ENCODE assay signal across 12 mouse cellular contexts in genomic region chr5:118649215-118650006, GRCm38 (mm10).
DNase-seq lines count a peak whose midpoint lies in the region; ATAC-seq and TF ChIP-seq lines count a peak whose summit lies in the region.
"Had no signal": no experiment of that assay in that cellular context is flagged by ENCODE, and none has a peak within 500 bp of the region (broad histone marks: within the 10 kb centered on the region; RNA-seq: fewer than 3 reads in every experiment).

No protein-coding gene starts in this region.

- no peak for TF ChIP-seq POLR2A in thymus, adult 2 months (IDR thresholded peaks at IDR 0.05; ENCODE audit: control insufficient read depth, extremely low read depth, insufficient read depth, low read length, poor library complexity)

- no peaks in the 10 kb centered on the region for H3K9me3 ChIP-seq in lung, embryonic 14.5 days (ENCODE audit: low read depth, low read length)
- H3K9me3 ChIP-seq in kidney, embryonic 16.5 days (ENCODE audit: low read length): no peaks in the 10 kb centered on the region
- no peaks in the 10 kb centered on the region for H3K9me3 ChIP-seq in stomach, embryonic 15.5 days
- H3K9me3 ChIP-seq: hindbrain, embryonic 12.5 days had no signal

- H3K4me1 ChIP-seq in lung, embryonic 14.5 days (ENCODE audit: insufficient read depth): peaks cover 14% of the 10 kb centered on the region
- H3K4me1 ChIP-seq in kidney, embryonic 16.5 days (ENCODE audit: insufficient read depth, low read length): peaks cover 36% of the 10 kb centered on the region
- peaks cover 33% of the 10 kb centered on the region for H3K4me1 ChIP-seq in stomach, embryonic 15.5 days
- peaks cover 42% of the 10 kb centered on the region for H3K4me1 ChIP-seq in thymus, adult 2 months (replicated peaks; ENCODE audit: control insufficient read depth, insufficient read depth, low read length)

- no peak overlapping the region for H3K4me2 ChIP-seq in lung, embryonic 14.5 days
- H3K4me2 ChIP-seq in kidney, embryonic 16.5 days (replicated peaks; ENCODE audit: low read depth, low read length): 0 out of 2 replicates have a peak overlapping the region, but pooled peaks have one; percentile 8
- H3K4me2 ChIP-seq in stomach, embryonic 15.5 days: no peak overlapping the region
- H3K4me2 ChIP-seq: heart, embryonic 11.5 days; hindbrain, embryonic 12.5 days had no signal

- peak; percentile 39 to 49 for DNase-seq in cerebellum, adult 18-20 months
- no peak for DNase-seq in cerebellum, postnatal 10 days
- DNase-seq in lung, embryonic 14.5 days: no peak
- no peak for DNase-seq in lung, postnatal 10 days
- DNase-seq in thymus, adult 2 months: no peak
- DNase-seq in layer of hippocampus, postnatal 36 days: no peak

- no peak for ATAC-seq in lung, embryonic 14.5 days (ENCODE audit: insufficient read depth)
- peak; percentile 43; the same call in 1 of the 2 replicates for ATAC-seq in kidney, embryonic 16.5 days (ENCODE audit: low FRiP score, low TSS enrichment)
- ATAC-seq in stomach, embryonic 15.5 days (ENCODE audit: insufficient read depth, low FRiP score, low read depth): peak; percentile 24; the same call in 1 of the 2 replicates
- ATAC-seq: activated CD4-positive, CD25-positive, alpha-beta regulatory T cell, adult 4 months had no signal

- H3K9ac ChIP-seq in lung, embryonic 14.5 days: no peak overlapping the region
- no peak overlapping the region for H3K9ac ChIP-seq in kidney, embryonic 16.5 days (replicated peaks; ENCODE audit: low read length)
- H3K9ac ChIP-seq in stomach, embryonic 15.5 days: no peak overlapping the region
- H3K9ac ChIP-seq: hindbrain, embryonic 12.5 days had no signal

- no peaks in the 10 kb centered on the region for H3K27me3 ChIP-seq in lung, embryonic 14.5 days (ENCODE audit: insufficient read depth, low read length)
- no peaks in the 10 kb centered on the region for H3K27me3 ChIP-seq in kidney, embryonic 16.5 days (ENCODE audit: insufficient read depth, low read length)
- H3K27me3 ChIP-seq in stomach, embryonic 15.5 days (replicated peaks): no peaks in the 10 kb centered on the region
- no peaks in the 10 kb centered on the region for H3K27me3 ChIP-seq in thymus, adult 2 months (ENCODE audit: control insufficient read depth, insufficient read depth, low read length)
- H3K27me3 ChIP-seq: hindbrain, embryonic 12.5 days had no signal

- 81% methylated on average over 10 of the region's 10 CpGs for WGBS in lung, embryonic 14.5 days
- WGBS in kidney, embryonic 16.5 days: 70% methylated on average over 10 of the region's 10 CpGs
- WGBS in stomach, embryonic 15.5 days: 70% methylated on average over 10 of the region's 10 CpGs
- WGBS in thymus, adult 2 months: 89% methylated on average over 10 of the region's 10 CpGs

- no peak overlapping the region for H3K4me3 ChIP-seq in lung, embryonic 14.5 days (ENCODE audit: low read depth, low read length)
- H3K4me3 ChIP-seq in kidney, embryonic 16.5 days (ENCODE audit: low read length): no peak overlapping the region
- no peak overlapping the region for H3K4me3 ChIP-seq in stomach, embryonic 15.5 days (replicated peaks)
- H3K4me3 ChIP-seq in thymus, adult 2 months (ENCODE audit: control insufficient read depth, insufficient read depth, low read length): no peak overlapping the region
- H3K4me3 ChIP-seq: hindbrain, embryonic 12.5 days; layer of hippocampus, adult 2 months had no signal

- H3K36me3 ChIP-seq in lung, embryonic 14.5 days (ENCODE audit: insufficient read depth): no peaks in the 10 kb centered on the region
- H3K36me3 ChIP-seq in kidney, embryonic 16.5 days (ENCODE audit: insufficient read depth, low read length): no peaks in the 10 kb centered on the region
- H3K36me3 ChIP-seq in stomach, embryonic 15.5 days: no peaks in the 10 kb centered on the region
- H3K36me3 ChIP-seq in thymus, adult 2 months (ENCODE audit: control insufficient read depth, insufficient read depth, low read length): no peaks in the 10 kb centered on the region
- H3K36me3 ChIP-seq: hindbrain, embryonic 12.5 days had no signal

- TF ChIP-seq CTCF in lung, embryonic 14.5 days (IDR thresholded peaks at IDR 0.05; ENCODE audit: low read depth): no peak
- TF ChIP-seq CTCF in thymus, adult 2 months (IDR thresholded peaks at IDR 0.05; ENCODE audit: borderline replicate concordance, control insufficient read depth, extremely low read depth, insufficient read depth, low read length, poor library complexity): no peak

- peak overlapping the region; percentile 50; the same call in 1 of the 2 replicates for H3K27ac ChIP-seq in lung, embryonic 14.5 days (ENCODE audit: low read depth)
- H3K27ac ChIP-seq in kidney, embryonic 16.5 days (ENCODE audit: low read length): peak overlapping the region; percentile 3; the same call in 1 of the 2 replicates
- peak overlapping the region; percentile 41; the same call in 1 of the 2 replicates for H3K27ac ChIP-seq in stomach, embryonic 15.5 days
- no peak overlapping the region for H3K27ac ChIP-seq in thymus, adult 2 months (ENCODE audit: control insufficient read depth, insufficient read depth, low read length)
- H3K27ac ChIP-seq: hindbrain, embryonic 12.5 days; layer of hippocampus, adult 2 months had no signal

Comparison
In these comparisons a context has a peak if more than half of its experiments do, and no peak if none do; other contexts are left out.
1. DNase-seq: peak in cerebellum, adult 18-20 months (2 of 2); none in cerebellum, postnatal 10 days (0 of 2), lung, embryonic 14.5 days (single experiment), lung, postnatal 10 days (single experiment), thymus, adult 2 months (single experiment) and layer of hippocampus, postnatal 36 days (0 of 2).